Mouse (Mus musculus): Measurements from ENCODE around the gene Tns1.

- TF ChIP-seq CTCF (IDR thresholded peaks at IDR 0.05; ENCODE audit: control insufficient read depth, insufficient read depth, low read length) (no peak), POLR2A (IDR thresholded peaks at IDR 0.05; ENCODE audit: borderline replicate concordance, control insufficient read depth, low read depth, low read length) (no peak)
Observed at GRCm38 (mm10) chr1:73996650-73997049, 127.6 kb downstream of the Tns1 start.

Measured in bone marrow, adult 2 months (tissue).